Mouse (Mus musculus) frontal cortex, postnatal 10 days (tissue): Measurements from ENCODE around the gene Mtss1l.
"Not testable (repeated sequence)": the region's sequence is repeated elsewhere in the genome, so short reads cannot be mapped to it uniquely, and the experiment has no call there.

Experiments used
- DNase-seq, 2 experiments: peaks; one replicate each; pipeline ENCODE4 v3.0.0; 2022; ENCODE audit warnings: low spot score in 2 of 2, mixed read lengths in 1 of 2

Gene Mtss1l

GRCm38 (mm10) chr8:110776335-110776734 is 55.1 kb downstream of the Mtss1l start:
- DNase-seq: no peak

- no peak for DNase-seq
These were observed 58.8 kb downstream of the Mtss1l start for GRCm38 (mm10) chr8:110779924-110780718.

- no peak for DNase-seq
These were observed 64.1 kb downstream of the Mtss1l start for GRCm38 (mm10) chr8:110785366-110785765.

GRCm38 (mm10) chr8:110786501-110786900 is 65.2 kb downstream of the Mtss1l start:
- not testable (repeated sequence) for DNase-seq

GRCm38 (mm10) chr8:110786934-110787333 is 65.7 kb downstream of the Mtss1l start:
- no peak for DNase-seq

- no peak for DNase-seq
These were observed 66.2 kb downstream of the Mtss1l start for GRCm38 (mm10) chr8:110787411-110787954.

GRCm38 (mm10) chr8:110788981-110789380 is 67.7 kb downstream of the Mtss1l start:
- DNase-seq: no peak

- DNase-seq: no peak
These were observed 68.3 kb downstream of the Mtss1l start for GRCm38 (mm10) chr8:110789571-110789970.

- no peak for DNase-seq
These were observed 69.0 kb downstream of the Mtss1l start for GRCm38 (mm10) chr8:110790270-110790669.
